Mouse (Mus musculus) intestine, postnatal 0 days (tissue): ENCODE measurements around the gene 4930469K13Rik. TPM values are rescaled to one million over a fixed set of nuclear protein-coding genes. Genes with fewer than 3 reads are reported as not detected.

Source experiments
- ATAC-seq: fragments of 200-750 bp; cut with Nextera tagmentation; 2 replicates; pipeline ENCODE4 v1.8.0; 2017; ENCODE audit warnings: mild to moderate bottlenecking, moderate TSS enrichment, moderate library complexity
- H3K27ac ChIP-seq: fragments of 300-500 bp; sonication (generic); 2 replicates; pipeline ENCODE4 v1.5.1; 2014; ENCODE audit warnings: mild to moderate bottlenecking, low read depth, low read length, moderate library complexity
- H3K27me3 ChIP-seq: fragments of 300-500 bp; sonication (generic); replicated peaks from 2 replicates; pipeline ENCODE4 v1.6.1; 2014; ENCODE audit warnings: low read length, mixed read lengths; ENCODE audit not compliant: control insufficient read depth, insufficient read depth
- H3K36me3 ChIP-seq: fragments of 300-500 bp; sonication (generic); 2 replicates; pipeline ENCODE4 v1.6.1; 2014; ENCODE audit warnings: mild to moderate bottlenecking, moderate library complexity; ENCODE audit not compliant: control insufficient read depth, insufficient read depth
- H3K4me1 ChIP-seq: fragments of 300-500 bp; sonication (generic); replicated peaks from 2 replicates; pipeline ENCODE4 v1.6.1; 2014; ENCODE audit warnings: antibody characterized with exemption, low read length, mixed read lengths; ENCODE audit not compliant: control insufficient read depth, insufficient read depth
- H3K4me2 ChIP-seq: fragments of 300-500 bp; sonication (generic); replicated peaks from 2 replicates; pipeline ENCODE4 v1.6.1; 2014; ENCODE audit warnings: low read depth, mild to moderate bottlenecking, moderate library complexity
- H3K4me3 ChIP-seq: fragments of 300-500 bp; sonication (generic); 2 replicates; pipeline ENCODE4 v1.5.1; 2014; ENCODE audit warnings: low read depth, low read length
- H3K9ac ChIP-seq: fragments of 300-500 bp; sonication (generic); 2 replicates; pipeline ENCODE4 v1.6.1; 2014; ENCODE audit warnings: mild to moderate bottlenecking, low read depth, low read length
- H3K9me3 ChIP-seq: fragments of 300-500 bp; sonication (generic); 2 replicates; pipeline ENCODE4 v1.6.1; 2016; ENCODE audit warnings: mixed run types; ENCODE audit not compliant: control insufficient read depth
- CTCF ChIP-seq: sonication (generic); IDR thresholded peaks from 2 replicates; pipeline ENCODE4 v1.5.1; 2016; ENCODE audit warnings: low read depth, mild to moderate bottlenecking, control low read depth, antibody characterized with exemption, moderate library complexity
- WGBS: fragments of 180-500 bp; shearing (Covaris S2); extraction: QIAGEN DNeasy Blood & Tissue Kit; methylation state at CpG from one replicate; pipeline ENCODE4 v1.1.7; 2014; 5-methylcytosine and 5-hydroxymethylcytosine counted together
- polyA plus RNA-seq: library from polyadenylated mRNA; unstranded; fragments of >200 nt; fragmentation: Nextera tagmentation; extraction: Ambion mirVana; gene quantifications from 2 replicates; pipeline ENCODE4 v1.2.1, GENCODE M21; 2015

The 4930469K13Rik gene
- polyA plus RNA-seq, 1 experiment from 2014 or later = not detected

DNA sequence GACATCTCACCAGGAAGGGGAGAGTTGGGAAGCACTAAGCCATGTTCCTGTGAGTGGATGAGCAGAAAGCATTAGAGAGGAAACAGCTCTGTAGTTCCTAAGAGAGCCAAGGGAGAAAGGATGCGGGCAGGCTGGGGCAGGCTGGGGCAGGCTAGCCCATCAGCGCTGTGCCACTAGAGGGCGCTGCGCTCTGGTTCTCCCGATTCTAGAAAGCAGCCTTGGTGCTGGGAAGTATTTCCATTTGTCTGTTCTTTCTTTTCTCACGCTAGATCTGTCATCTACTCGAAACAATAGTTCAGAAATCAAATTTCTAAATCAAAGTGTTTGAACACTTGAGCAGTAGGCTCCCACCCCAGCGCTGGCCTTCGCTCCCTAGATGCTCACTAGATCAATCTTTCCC, 164.1 kb downstream of the 4930469K13Rik start:
- Histone ChIP-seq H3K4me3 (no peak overlapping the region), H3K36me3 (no peaks in the 10 kb centered on the region), H3K27ac (no peak overlapping the region), H3K9ac (no peak overlapping the region), H3K9me3 (no peaks in the 10 kb centered on the region), H3K4me2 (no peak overlapping the region), H3K4me1 (0 out of 2 replicates have a peak, but pooled peaks cover 5% of the 10 kb centered on the region), H3K27me3 (no peaks in the 10 kb centered on the region)
- no peak for ATAC-seq
- TF ChIP-seq CTCF = peak; percentile 45
- WGBS = 66% methylated on average over 9 of the region's 9 CpGs

DNA sequence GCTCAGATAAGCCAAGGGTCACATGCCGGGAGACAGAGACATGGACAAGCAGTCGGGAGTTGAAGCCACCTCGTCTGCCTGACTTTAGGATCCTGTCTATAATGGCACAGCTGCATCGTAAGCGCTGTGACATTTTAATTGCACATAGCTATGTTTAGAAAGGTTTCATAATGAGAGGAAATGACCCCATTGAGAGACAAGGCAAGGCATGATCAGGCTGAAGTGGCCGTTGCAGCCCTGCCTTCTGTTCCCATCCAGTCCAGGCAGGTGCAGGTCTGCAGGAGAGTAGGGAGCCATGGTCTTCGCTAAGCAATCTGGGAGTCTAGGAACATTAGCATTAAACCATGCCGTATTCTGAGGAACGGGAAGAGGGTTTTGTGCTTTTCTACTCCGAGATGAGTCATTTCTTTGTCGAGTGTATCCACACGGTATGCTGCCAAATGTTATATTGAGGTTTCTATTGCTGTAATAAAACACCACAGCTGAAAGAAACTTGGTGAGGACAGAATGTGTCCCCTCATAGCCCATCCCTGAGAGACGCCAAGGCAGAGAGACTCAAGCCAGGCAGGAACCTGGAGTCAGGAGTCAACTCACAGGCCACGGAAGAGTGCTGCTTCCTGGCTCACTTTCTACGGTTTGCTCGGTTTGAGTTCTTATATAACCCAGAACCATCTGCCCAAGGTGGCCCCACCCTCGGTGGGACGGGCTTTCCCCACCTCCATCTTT, 165.8 kb downstream of the 4930469K13Rik start:
- Histone ChIP-seq H3K9ac (no peak overlapping the region), H3K36me3 (no peaks in the 10 kb centered on the region), H3K4me3 (peak overlapping the region; percentile 3; the same call in 1 of the 2 replicates), H3K4me1 (0 out of 2 replicates have a peak, but pooled peaks cover 5% of the 10 kb centered on the region), H3K27me3 (no peaks in the 10 kb centered on the region), H3K9me3 (no peaks in the 10 kb centered on the region), H3K27ac (peak overlapping the region; percentile 28; the same call in 1 of the 2 replicates), H3K4me2 (peak overlapping the region; percentile 59)
- WGBS = 24% methylated on average over 18 of the region's 18 CpGs
- no peak for TF ChIP-seq CTCF
- peak; percentile 23 for ATAC-seq

DNA sequence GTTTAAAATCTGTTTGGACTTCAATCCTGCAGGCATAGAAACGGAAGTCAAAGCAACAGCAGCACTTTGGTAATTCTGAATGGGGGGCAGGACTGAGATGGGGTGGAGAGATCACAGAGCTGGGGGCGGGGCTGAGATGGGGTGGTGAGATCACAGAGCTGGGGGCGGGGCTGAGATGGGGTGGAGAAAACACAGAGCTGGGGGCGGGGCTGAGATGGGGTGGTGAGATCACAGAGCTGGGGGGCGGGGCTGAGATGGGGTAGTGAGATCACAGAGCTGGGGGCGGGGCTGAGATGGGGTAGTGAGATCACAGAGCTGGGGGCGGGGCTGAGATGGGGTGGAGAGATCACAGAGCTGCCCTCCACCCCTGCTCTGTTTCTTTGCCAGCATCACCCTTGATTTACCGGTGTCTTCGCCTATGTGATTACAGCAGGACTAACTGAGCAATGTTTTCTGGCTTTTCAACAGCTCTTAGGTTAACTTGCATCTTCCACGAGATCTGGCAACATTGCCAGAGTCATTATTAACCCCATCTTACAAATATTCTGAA, 166.4 kb downstream of the 4930469K13Rik start:
- no peak overlapping the region for H3K4me3 ChIP-seq
- no peaks in the 10 kb centered on the region for H3K36me3 ChIP-seq
- H3K4me1 ChIP-seq = 0 out of 2 replicates have a peak, but pooled peaks cover 5% of the 10 kb centered on the region
- H3K27ac ChIP-seq = peak overlapping the region; percentile 28; the same call in 1 of the 2 replicates
- no peaks in the 10 kb centered on the region for H3K27me3 ChIP-seq
- no peaks in the 10 kb centered on the region for H3K9me3 ChIP-seq
- H3K9ac ChIP-seq = no peak overlapping the region
- WGBS = 6% methylated on average over 9 of the region's 10 CpGs
- ATAC-seq = 0 out of 2 replicates have a peak, but pooled peaks have one; percentile 36
- peak overlapping the region; percentile 59 for H3K4me2 ChIP-seq
- no peak for TF ChIP-seq CTCF

DNA sequence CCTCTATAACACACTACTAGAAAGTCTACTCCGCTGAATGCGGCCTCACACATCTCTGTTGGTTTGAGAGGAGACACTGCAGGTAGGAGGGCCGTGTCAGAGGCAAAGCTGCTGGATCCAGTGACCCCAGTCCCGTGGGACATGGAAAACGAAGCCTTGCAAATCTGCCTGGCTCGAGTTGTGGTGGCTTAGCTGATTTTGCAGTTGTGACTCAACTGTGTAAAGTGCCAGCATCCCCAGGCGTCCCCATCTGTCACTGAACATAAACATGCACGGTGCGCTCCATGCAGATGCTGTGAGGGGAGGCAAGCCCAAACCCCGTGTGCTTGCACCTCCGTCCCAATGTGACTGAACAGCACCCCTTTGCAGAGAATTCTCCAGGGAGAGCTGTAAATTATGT, 168.9 kb downstream of the 4930469K13Rik start:
- no peak for TF ChIP-seq CTCF
- WGBS = 64% methylated on average over 11 of the region's 11 CpGs
- Histone ChIP-seq H3K27me3 (no peaks in the 10 kb centered on the region), H3K4me3 (no peak overlapping the region), H3K36me3 (no peaks in the 10 kb centered on the region), H3K9me3 (no peaks in the 10 kb centered on the region), H3K9ac (no peak overlapping the region), H3K4me2 (no peak overlapping the region), H3K27ac (no peak overlapping the region), H3K4me1 (0 out of 2 replicates have a peak, but pooled peaks cover 5% of the 10 kb centered on the region)
- ATAC-seq = no peak

DNA sequence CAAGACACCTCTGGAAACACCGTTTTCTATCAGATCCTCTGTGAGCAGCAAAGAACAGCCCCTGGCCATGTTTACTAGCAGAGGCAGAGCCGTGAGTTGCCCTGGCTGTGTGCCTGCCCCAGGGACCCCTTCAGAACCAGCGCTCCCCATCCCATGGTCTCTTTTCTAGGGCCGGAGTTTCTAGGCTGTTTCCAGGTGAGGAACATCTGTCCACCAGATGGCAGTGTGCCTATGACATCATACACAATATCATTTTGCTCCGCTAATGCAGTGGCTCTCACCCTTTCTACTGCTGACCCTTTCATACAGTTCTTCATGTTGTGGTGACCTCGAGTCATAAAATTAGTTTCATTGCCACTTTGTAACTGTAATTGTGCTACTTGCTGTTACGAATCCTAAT, 169.7 kb downstream of the 4930469K13Rik start:
- no peak overlapping the region for H3K4me2 ChIP-seq
- H3K4me3 ChIP-seq = no peak overlapping the region
- H3K36me3 ChIP-seq = no peaks in the 10 kb centered on the region
- H3K9me3 ChIP-seq = no peaks in the 10 kb centered on the region
- H3K27me3 ChIP-seq = no peaks in the 10 kb centered on the region
- no peak overlapping the region for H3K27ac ChIP-seq
- 0 out of 2 replicates have a peak, but pooled peaks cover 5% of the 10 kb centered on the region for H3K4me1 ChIP-seq
- no peak for ATAC-seq
- 26% methylated on average over 7 of the region's 7 CpGs for WGBS
- peak; percentile 82 for TF ChIP-seq CTCF
- H3K9ac ChIP-seq = no peak overlapping the region

DNA sequence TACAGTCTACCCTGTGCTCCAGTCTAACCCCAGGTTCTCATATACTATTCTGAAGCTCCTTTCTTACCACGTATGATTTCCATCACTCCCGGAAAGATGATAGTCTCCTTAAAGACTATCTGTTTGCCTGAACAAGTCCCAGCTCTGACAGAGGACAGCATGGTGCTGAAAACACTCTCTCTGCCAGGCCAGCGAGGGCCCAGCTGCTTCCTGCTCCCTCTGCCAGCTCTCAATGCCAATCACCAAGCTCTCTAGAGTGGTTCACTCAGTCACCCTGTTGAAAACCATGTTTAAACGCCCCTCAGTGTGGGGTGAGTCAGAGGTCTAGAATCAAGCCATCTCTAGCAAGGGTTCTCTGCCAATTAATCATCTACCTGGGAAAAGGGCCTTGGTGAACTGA, 170.5 kb downstream of the 4930469K13Rik start:
- H3K27ac ChIP-seq = no peak overlapping the region
- ATAC-seq = no peak
- H3K4me1 ChIP-seq = 0 out of 2 replicates have a peak, but pooled peaks cover 5% of the 10 kb centered on the region
- no peak overlapping the region for H3K4me3 ChIP-seq
- no peak for TF ChIP-seq CTCF
- H3K36me3 ChIP-seq = no peaks in the 10 kb centered on the region
- H3K27me3 ChIP-seq = no peaks in the 10 kb centered on the region
- H3K9me3 ChIP-seq = no peaks in the 10 kb centered on the region
- H3K9ac ChIP-seq = no peak overlapping the region
- no peak overlapping the region for H3K4me2 ChIP-seq
- 65% methylated on average over 4 of the region's 4 CpGs for WGBS
